Mouse (Mus musculus): ENCODE results near the gene Slc22a3.

Slc22a3 gene

GRCm38 (mm10) chr17:12466501-12467000 is 41.0 kb downstream of the Slc22a3 start:
- no peak for DNase-seq

- DNase-seq, result no peak
Observed at GRCm38 (mm10) chr17:12461168-12461567, 46.3 kb downstream of the Slc22a3 start.

GRCm38 (mm10) chr17:12455143-12455790 is 52.2 kb downstream of the Slc22a3 start:
- peak in 1 of 2 experiments; percentile 60 for DNase-seq

GRCm38 (mm10) chr17:12453691-12454090 is 53.8 kb downstream of the Slc22a3 start:
- DNase-seq, result no peak

GRCm38 (mm10) chr17:12452862-12453531 is 54.5 kb downstream of the Slc22a3 start:
- no peak for DNase-seq

GRCm38 (mm10) chr17:12451234-12451633 is 56.3 kb downstream of the Slc22a3 start:
- no peak for DNase-seq

GRCm38 (mm10) chr17:12444561-12444960 is 62.9 kb downstream of the Slc22a3 start:
- DNase-seq, result peak in 1 of 2 experiments; percentile 28

GRCm38 (mm10) chr17:12437771-12438170 is 69.7 kb downstream of the Slc22a3 start:
- no peak for DNase-seq

GRCm38 (mm10) chr17:12431707-12432106 is 75.8 kb downstream of the Slc22a3 start:
- no peak for DNase-seq

- no peak for DNase-seq
Observed at GRCm38 (mm10) chr17:12428369-12428768, 79.1 kb downstream of the Slc22a3 start.

GRCm38 (mm10) chr17:12427156-12427555 is 80.3 kb downstream of the Slc22a3 start:
- no peak for DNase-seq

- no peak for DNase-seq
Observed at GRCm38 (mm10) chr17:12422143-12422542, 85.4 kb downstream of the Slc22a3 start.

- no peak for DNase-seq
Observed at GRCm38 (mm10) chr17:12420886-12421574, 86.5 kb downstream of the Slc22a3 start.

GRCm38 (mm10) chr17:12419491-12420079 is 87.9 kb downstream of the Slc22a3 start:
- DNase-seq, result no peak

- peak; percentile 58 to 85 for DNase-seq
Observed at GRCm38 (mm10) chr17:12416250-12416895, 91.1 kb downstream of the Slc22a3 start.

- DNase-seq, result no peak
Observed at GRCm38 (mm10) chr17:12415741-12416140, 91.8 kb downstream of the Slc22a3 start.

- no peak for DNase-seq
Observed at GRCm38 (mm10) chr17:12415031-12415735, 92.3 kb downstream of the Slc22a3 start.

- peak; percentile 36 to 39 for DNase-seq
Observed at GRCm38 (mm10) chr17:12412891-12413237, 94.6 kb downstream of the Slc22a3 start.

GRCm38 (mm10) chr17:12412181-12412890 is 95.2 kb downstream of the Slc22a3 start:
- peak; percentile 53 to 59 for DNase-seq

- no peak for DNase-seq
Observed at GRCm38 (mm10) chr17:12409346-12409944, 98.1 kb downstream of the Slc22a3 start.

- no peak for DNase-seq
Observed at GRCm38 (mm10) chr17:12403420-12403819, 104.1 kb downstream of the Slc22a3 start.
